Comparison of ENCODE assay signal across 8 mouse cellular contexts in the genomic region with DNA sequence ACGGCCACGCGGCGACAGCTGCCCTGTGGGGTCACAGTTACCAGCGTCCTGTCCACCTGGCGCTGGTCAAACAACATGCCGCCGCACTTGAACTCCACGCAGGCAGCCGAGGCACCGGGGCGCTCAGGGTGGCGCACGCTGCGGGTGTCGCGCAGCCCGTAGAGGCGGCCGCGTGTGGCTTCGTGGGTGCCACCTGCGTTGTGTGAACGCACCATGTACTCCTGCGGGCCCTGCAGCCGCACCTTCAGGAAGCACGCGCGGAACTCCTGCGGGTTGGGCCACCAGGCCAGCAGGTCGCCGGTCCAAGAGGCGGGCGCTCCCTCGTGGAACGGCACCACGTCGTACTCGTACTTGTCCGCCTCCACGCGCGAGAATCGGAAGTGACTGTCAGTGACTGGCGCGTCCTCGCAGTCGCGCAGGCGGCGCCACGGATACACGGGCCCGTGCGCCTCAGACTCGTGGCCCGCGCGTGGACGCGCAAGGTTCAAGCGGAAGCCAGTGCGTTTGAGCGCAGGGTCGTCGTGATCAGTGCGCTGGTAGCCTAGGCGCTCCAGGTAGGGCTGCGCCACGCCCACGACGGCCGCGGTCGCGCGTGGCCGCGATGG. TPM values are rescaled to one million over a fixed set of nuclear protein-coding genes. Genes with fewer than 3 reads are reported as not detected.
DNase-seq lines count a peak whose midpoint lies in the region; ATAC-seq lines count a peak whose summit lies in the region.

No protein-coding gene starts in this region.

- H3K9ac ChIP-seq in kidney, embryonic 15.5 days: 0 out of 2 replicates have a peak overlapping the region, but pooled peaks have one; percentile 29
- H3K9ac ChIP-seq in hindbrain, embryonic 14.5 days: peak overlapping the region; percentile 44
- peak overlapping the region; percentile 56 for H3K9ac ChIP-seq in midbrain, embryonic 13.5 days (replicated peaks)

- no peaks in the 10 kb centered on the region for H3K9me3 ChIP-seq in kidney, embryonic 15.5 days (replicated peaks)
- H3K9me3 ChIP-seq in embryonic facial prominence, embryonic 10.5 days: 0 out of 2 replicates have a peak, but pooled peaks cover 4% of the 10 kb centered on the region
- H3K9me3 ChIP-seq in hindbrain, embryonic 14.5 days (ENCODE audit: control insufficient read depth, low read length): no peaks in the 10 kb centered on the region
- H3K9me3 ChIP-seq in midbrain, embryonic 13.5 days: no peaks in the 10 kb centered on the region

- H3K27ac ChIP-seq in kidney, embryonic 15.5 days: no peak overlapping the region
- H3K27ac ChIP-seq in embryonic facial prominence, embryonic 10.5 days (replicated peaks): no peak overlapping the region
- no peak overlapping the region for H3K27ac ChIP-seq in hindbrain, embryonic 14.5 days
- H3K27ac ChIP-seq in midbrain, embryonic 13.5 days: no peak overlapping the region

- H3K4me1 ChIP-seq in kidney, embryonic 15.5 days: peaks cover 32% of the 10 kb centered on the region
- H3K4me1 ChIP-seq in embryonic facial prominence, embryonic 10.5 days: peaks cover 26% of the 10 kb centered on the region
- H3K4me1 ChIP-seq in hindbrain, embryonic 14.5 days (replicated peaks; ENCODE audit: control insufficient read depth, insufficient read depth, low read length): 0 out of 2 replicates have a peak, but pooled peaks cover 9% of the 10 kb centered on the region
- peaks cover 24% of the 10 kb centered on the region for H3K4me1 ChIP-seq in midbrain, embryonic 13.5 days (replicated peaks)

- H3K4me2 ChIP-seq in kidney, embryonic 15.5 days: peak overlapping the region; percentile 67
- H3K4me2 ChIP-seq in hindbrain, embryonic 14.5 days (replicated peaks): peak overlapping the region; percentile 59
- H3K4me2 ChIP-seq in midbrain, embryonic 13.5 days (replicated peaks): peak overlapping the region; percentile 54

- intact Hi-C loops in left cerebral cortex, postnatal 14 days (cut with DNase I): no loop called here

- 17% methylated on average over 78 of the region's 79 CpGs for WGBS in kidney, embryonic 15.5 days
- 22% methylated on average over 79 of the region's 79 CpGs for WGBS in embryonic facial prominence, embryonic 10.5 days
- 18% methylated on average over 78 of the region's 79 CpGs for WGBS in hindbrain, embryonic 14.5 days
- 21% methylated on average over 79 of the region's 79 CpGs for WGBS in midbrain, embryonic 13.5 days

- H3K4me3 ChIP-seq in kidney, embryonic 15.5 days (replicated peaks): peak overlapping the region; percentile 48
- peak overlapping the region; percentile 51 for H3K4me3 ChIP-seq in embryonic facial prominence, embryonic 10.5 days
- H3K4me3 ChIP-seq in hindbrain, embryonic 14.5 days (replicated peaks; ENCODE audit: low read length): peak overlapping the region; percentile 49
- H3K4me3 ChIP-seq in midbrain, embryonic 13.5 days (replicated peaks): peak overlapping the region; percentile 44

- H3K27me3 ChIP-seq in kidney, embryonic 15.5 days: peaks cover 92% of the 10 kb centered on the region
- peaks cover 100% of the 10 kb centered on the region for H3K27me3 ChIP-seq in embryonic facial prominence, embryonic 10.5 days (replicated peaks; ENCODE audit: low read depth, poor library complexity, severe bottlenecking)
- H3K27me3 ChIP-seq in hindbrain, embryonic 14.5 days (ENCODE audit: control insufficient read depth, insufficient read depth, low read length): peaks cover 73% of the 10 kb centered on the region
- H3K27me3 ChIP-seq in midbrain, embryonic 13.5 days: peaks cover 84% of the 10 kb centered on the region

- no peak for DNase-seq in kidney, postnatal 4 days
- DNase-seq in embryonic facial prominence, embryonic 10.5 days (ENCODE audit: low spot score): peak; percentile 31
- DNase-seq in hindbrain, embryonic 14.5 days (ENCODE audit: low spot score): no peak
- DNase-seq in left cerebral cortex, postnatal 14 days (ENCODE audit: low spot score in 2 of 2): no peak
- DNase-seq in adrenal gland, postnatal 10 days: no peak
- DNase-seq in left cerebral cortex, adult 8-10 months (ENCODE audit: low spot score in 2 of 2): no peak

- H3K36me3 ChIP-seq in kidney, embryonic 15.5 days: no peaks in the 10 kb centered on the region
- H3K36me3 ChIP-seq in embryonic facial prominence, embryonic 10.5 days (replicated peaks): no peaks in the 10 kb centered on the region
- H3K36me3 ChIP-seq in hindbrain, embryonic 14.5 days (replicated peaks; ENCODE audit: control insufficient read depth, insufficient read depth): no peaks in the 10 kb centered on the region
- H3K36me3 ChIP-seq in midbrain, embryonic 13.5 days: no peaks in the 10 kb centered on the region

- no peak for ATAC-seq in kidney, embryonic 15.5 days (replicated peaks; ENCODE audit: low FRiP score)
- ATAC-seq in hindbrain, embryonic 14.5 days (ENCODE audit: low FRiP score): peak; percentile 9; the same call in 1 of the 2 replicates
- peak; percentile 9 for ATAC-seq in midbrain, embryonic 13.5 days

RNA-seq across cellular contexts. Expression of a gene that starts 6.1 kb away (rescaled TPM):
- 0.88 and 0.98 TPM in 2 replicates for polyA plus RNA-seq in kidney, embryonic 15.5 days (2015; fragmentation: Nextera tagmentation; extraction: Ambion mirVana)
- polyA plus RNA-seq in embryonic facial prominence, embryonic 10.5 days (2016; fragmentation: Nextera tagmentation; extraction: Ambion mirVana): 0.39 and 0.54 TPM in 2 replicates
- polyA plus RNA-seq in hindbrain, embryonic 14.5 days (2014; fragmentation: Nextera tagmentation; extraction: Ambion mirVana): 4.1 and 4.2 TPM in 2 replicates
- polyA plus RNA-seq in midbrain, embryonic 13.5 days (2015; fragmentation: Nextera tagmentation; extraction: Ambion mirVana): 2.1 TPM in 2 replicates
- total RNA-seq in left cerebral cortex, postnatal 14 days (2021): 1 to 10 TPM; 1.9 to 2.2 TPM
- 1 to 10 TPM in 1 of 2 experiments, under 1 TPM in 1; 0.64 to 1.5 TPM for total RNA-seq in adrenal gland, postnatal 10 days (2021)
- total RNA-seq in left cerebral cortex, adult 8-10 months (2022): under 1 TPM; 0.54 to 0.79 (median 0.65) TPM

RNA-seq across cellular contexts. Expression of a gene that starts 20.6 kb away (rescaled TPM):
- polyA plus RNA-seq in kidney, embryonic 15.5 days (2015; fragmentation: Nextera tagmentation; extraction: Ambion mirVana): 3.4 and 4.6 TPM in 2 replicates
- 4.4 and 4.8 TPM in 2 replicates for polyA plus RNA-seq in embryonic facial prominence, embryonic 10.5 days (2016; fragmentation: Nextera tagmentation; extraction: Ambion mirVana)
- 4.6 and 4.7 TPM in 2 replicates for polyA plus RNA-seq in hindbrain, embryonic 14.5 days (2014; fragmentation: Nextera tagmentation; extraction: Ambion mirVana)
- 3.7 and 4.1 TPM in 2 replicates for polyA plus RNA-seq in midbrain, embryonic 13.5 days (2015; fragmentation: Nextera tagmentation; extraction: Ambion mirVana)
- under 1 TPM in 1 of 2 experiments, not detected in 1; 0.34 TPM for total RNA-seq in left cerebral cortex, postnatal 14 days (2021)
- total RNA-seq in adrenal gland, postnatal 10 days (2021): under 1 TPM; 0.79 to 0.84 TPM
- under 1 TPM in 1 of 4 experiments, not detected in 3; 0.28 TPM for total RNA-seq in left cerebral cortex, adult 8-10 months (2022)

RNA-seq across cellular contexts. Expression of a gene that starts 21.0 kb away (rescaled TPM):
- polyA plus RNA-seq in kidney, embryonic 15.5 days (2015; fragmentation: Nextera tagmentation; extraction: Ambion mirVana): 205 and 210 TPM in 2 replicates
- polyA plus RNA-seq in embryonic facial prominence, embryonic 10.5 days (2016; fragmentation: Nextera tagmentation; extraction: Ambion mirVana): 159 and 164 TPM in 2 replicates
- 201 and 213 TPM in 2 replicates for polyA plus RNA-seq in hindbrain, embryonic 14.5 days (2014; fragmentation: Nextera tagmentation; extraction: Ambion mirVana)
- polyA plus RNA-seq in midbrain, embryonic 13.5 days (2015; fragmentation: Nextera tagmentation; extraction: Ambion mirVana): 174 and 181 TPM in 2 replicates
- 100 to 1,000 TPM; 126 to 135 TPM for total RNA-seq in left cerebral cortex, postnatal 14 days (2021)
- total RNA-seq in adrenal gland, postnatal 10 days (2021): 100 to 1,000 TPM; 237 to 261 TPM
- total RNA-seq in left cerebral cortex, adult 8-10 months (2022): 100 to 1,000 TPM; 102 to 149 (median 131) TPM

RNA-seq across cellular contexts. Expression of a gene that starts 21.1 kb away (rescaled TPM):
- 4.5 and 5.2 TPM in 2 replicates for polyA plus RNA-seq in kidney, embryonic 15.5 days (2015; fragmentation: Nextera tagmentation; extraction: Ambion mirVana)
- 4.2 and 4.3 TPM in 2 replicates for polyA plus RNA-seq in embryonic facial prominence, embryonic 10.5 days (2016; fragmentation: Nextera tagmentation; extraction: Ambion mirVana)
- 11.0 and 12.3 TPM in 2 replicates for polyA plus RNA-seq in hindbrain, embryonic 14.5 days (2014; fragmentation: Nextera tagmentation; extraction: Ambion mirVana)
- 9.1 and 10.8 TPM in 2 replicates for polyA plus RNA-seq in midbrain, embryonic 13.5 days (2015; fragmentation: Nextera tagmentation; extraction: Ambion mirVana)
- total RNA-seq in left cerebral cortex, postnatal 14 days (2021): 10 to 100 TPM; 23.4 to 29.8 TPM
- 1 to 10 TPM; 5.5 TPM for total RNA-seq in adrenal gland, postnatal 10 days (2021)
- total RNA-seq in left cerebral cortex, adult 8-10 months (2022): 10 to 100 TPM; 20.2 to 30.4 (median 21.7) TPM

RNA-seq across cellular contexts. Expression of a gene that starts 49.1 kb away (rescaled TPM):
- 8.3 and 8.9 TPM in 2 replicates for polyA plus RNA-seq in kidney, embryonic 15.5 days (2015; fragmentation: Nextera tagmentation; extraction: Ambion mirVana)
- polyA plus RNA-seq in embryonic facial prominence, embryonic 10.5 days (2016; fragmentation: Nextera tagmentation; extraction: Ambion mirVana): 17.1 and 18.0 TPM in 2 replicates
- 52.9 and 59.7 TPM in 2 replicates for polyA plus RNA-seq in hindbrain, embryonic 14.5 days (2014; fragmentation: Nextera tagmentation; extraction: Ambion mirVana)
- polyA plus RNA-seq in midbrain, embryonic 13.5 days (2015; fragmentation: Nextera tagmentation; extraction: Ambion mirVana): 59.2 and 65.0 TPM in 2 replicates
- 10 to 100 TPM; 23.0 to 27.4 TPM for total RNA-seq in left cerebral cortex, postnatal 14 days (2021)
- 1 to 10 TPM; 1.2 to 1.7 TPM for total RNA-seq in adrenal gland, postnatal 10 days (2021)
- total RNA-seq in left cerebral cortex, adult 8-10 months (2022): 10 to 100 TPM; 16.4 to 19.4 (median 17.9) TPM
